Mouse (Mus musculus): ENCODE measurements around the gene 5730596B20Rik. TPM values are rescaled to one million over a fixed set of nuclear protein-coding genes. Genes with fewer than 3 reads are reported as not detected.

5730596B20Rik gene
- polyA plus RNA-seq, 1 experiment from 2014 or later, result 2.6 TPM

GRCm38 (mm10) chr6:52180213-52180710 lies 3.0 kb downstream of the 5730596B20Rik start:
- Histone ChIP-seq H3K9ac (ENCODE audit: low read length) (peak overlapping the region; percentile 91), H3K36me3 (ENCODE audit: control insufficient read depth, insufficient read depth, low read length) (no peaks in the 10 kb centered on the region), H3K4me1 (ENCODE audit: control insufficient read depth, insufficient read depth, low read length) (peaks cover 33% of the 10 kb centered on the region), H3K4me3 (replicated peaks; ENCODE audit: low read length) (peak overlapping the region; percentile 60), H3K4me2 (ENCODE audit: low read depth, low read length) (peak overlapping the region; percentile 71), H3K27ac (ENCODE audit: low read length) (peak overlapping the region; percentile 98), H3K27me3 (ENCODE audit: control insufficient read depth, insufficient read depth, low read length) (no peaks in the 10 kb centered on the region), H3K9me3 (replicated peaks; ENCODE audit: control insufficient read depth, low read length) (no peaks in the 10 kb centered on the region)
- no peak for ATAC-seq (ENCODE audit: insufficient read depth, low FRiP score)
- 24% methylated on average over 11 of the region's 11 CpGs for WGBS

- Histone ChIP-seq H3K27ac (ENCODE audit: low read length) (peak overlapping the region; percentile 98), H3K4me3 (replicated peaks; ENCODE audit: low read length) (peak overlapping the region; percentile 60), H3K9ac (ENCODE audit: low read length) (peak overlapping the region; percentile 91), H3K4me1 (ENCODE audit: control insufficient read depth, insufficient read depth, low read length) (peaks cover 33% of the 10 kb centered on the region), H3K27me3 (ENCODE audit: control insufficient read depth, insufficient read depth, low read length) (no peaks in the 10 kb centered on the region), H3K9me3 (replicated peaks; ENCODE audit: control insufficient read depth, low read length) (no peaks in the 10 kb centered on the region), H3K4me2 (ENCODE audit: low read depth, low read length) (peak overlapping the region; percentile 71), H3K36me3 (ENCODE audit: control insufficient read depth, insufficient read depth, low read length) (no peaks in the 10 kb centered on the region)
- no peak for ATAC-seq (ENCODE audit: insufficient read depth, low FRiP score)
- WGBS, result 38% methylated on average over 3 of the region's 3 CpGs
Measured at GRCm38 (mm10) chr6:52180726-52181125, 3.4 kb downstream of the 5730596B20Rik start.

DNA sequence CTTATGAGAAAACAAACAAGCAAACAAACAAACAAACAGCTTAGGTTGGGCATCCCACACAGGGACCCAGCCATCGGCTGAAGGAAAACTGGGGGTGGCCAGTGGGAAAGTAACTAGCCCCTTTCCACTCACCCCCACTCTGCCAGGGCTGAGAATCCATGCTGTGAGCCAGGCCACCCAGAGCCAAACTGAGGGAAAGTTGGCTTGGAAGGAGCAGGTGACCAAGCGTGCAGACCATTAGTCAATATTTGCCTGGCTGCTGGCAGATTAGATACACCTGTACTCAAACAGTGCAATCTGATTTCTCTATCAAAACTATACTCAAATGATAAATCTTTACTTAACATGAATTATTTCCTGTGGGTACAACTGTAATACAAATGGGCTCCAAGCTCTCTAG lies 4.7 kb downstream of the 5730596B20Rik start:
- no peak for ATAC-seq (ENCODE audit: insufficient read depth, low FRiP score)
- no peaks in the 10 kb centered on the region for H3K9me3 ChIP-seq (replicated peaks; ENCODE audit: control insufficient read depth, low read length)
- H3K36me3 ChIP-seq (ENCODE audit: control insufficient read depth, insufficient read depth, low read length), result no peaks in the 10 kb centered on the region
- H3K4me1 ChIP-seq (ENCODE audit: control insufficient read depth, insufficient read depth, low read length), result peaks cover 42% of the 10 kb centered on the region
- no peak overlapping the region for H3K4me3 ChIP-seq (replicated peaks; ENCODE audit: low read length)
- no peak overlapping the region for H3K9ac ChIP-seq (ENCODE audit: low read length)
- no peak overlapping the region for H3K4me2 ChIP-seq (ENCODE audit: low read depth, low read length)
- 27% methylated on average over 2 of the region's 2 CpGs for WGBS
- no peaks in the 10 kb centered on the region for H3K27me3 ChIP-seq (ENCODE audit: control insufficient read depth, insufficient read depth, low read length)
- H3K27ac ChIP-seq (ENCODE audit: low read length), result peak overlapping the region; percentile 98

- H3K36me3 ChIP-seq (ENCODE audit: control insufficient read depth, insufficient read depth, low read length), result no peaks in the 10 kb centered on the region
- H3K27me3 ChIP-seq (ENCODE audit: control insufficient read depth, insufficient read depth, low read length), result 0 out of 2 replicates have a peak, but pooled peaks cover under 1% of the 10 kb centered on the region
- H3K4me2 ChIP-seq (ENCODE audit: low read depth, low read length), result peak overlapping the region; percentile 41; the same call in 1 of the 2 replicates
- H3K9ac ChIP-seq (ENCODE audit: low read length), result 0 out of 2 replicates have a peak overlapping the region, but pooled peaks have one; percentile 40
- no peaks in the 10 kb centered on the region for H3K9me3 ChIP-seq (replicated peaks; ENCODE audit: control insufficient read depth, low read length)
- H3K4me1 ChIP-seq (ENCODE audit: control insufficient read depth, insufficient read depth, low read length), result peaks cover 48% of the 10 kb centered on the region
- H3K4me3 ChIP-seq (replicated peaks; ENCODE audit: low read length), result no peak overlapping the region
- ATAC-seq (ENCODE audit: insufficient read depth, low FRiP score), result no peak
- WGBS, result 49% methylated on average over 1 of the region's 1 CpGs
- peak overlapping the region; percentile 82 for H3K27ac ChIP-seq (ENCODE audit: low read length)
Measured at GRCm38 (mm10) chr6:52182793-52183192, 5.5 kb downstream of the 5730596B20Rik start.

DNA sequence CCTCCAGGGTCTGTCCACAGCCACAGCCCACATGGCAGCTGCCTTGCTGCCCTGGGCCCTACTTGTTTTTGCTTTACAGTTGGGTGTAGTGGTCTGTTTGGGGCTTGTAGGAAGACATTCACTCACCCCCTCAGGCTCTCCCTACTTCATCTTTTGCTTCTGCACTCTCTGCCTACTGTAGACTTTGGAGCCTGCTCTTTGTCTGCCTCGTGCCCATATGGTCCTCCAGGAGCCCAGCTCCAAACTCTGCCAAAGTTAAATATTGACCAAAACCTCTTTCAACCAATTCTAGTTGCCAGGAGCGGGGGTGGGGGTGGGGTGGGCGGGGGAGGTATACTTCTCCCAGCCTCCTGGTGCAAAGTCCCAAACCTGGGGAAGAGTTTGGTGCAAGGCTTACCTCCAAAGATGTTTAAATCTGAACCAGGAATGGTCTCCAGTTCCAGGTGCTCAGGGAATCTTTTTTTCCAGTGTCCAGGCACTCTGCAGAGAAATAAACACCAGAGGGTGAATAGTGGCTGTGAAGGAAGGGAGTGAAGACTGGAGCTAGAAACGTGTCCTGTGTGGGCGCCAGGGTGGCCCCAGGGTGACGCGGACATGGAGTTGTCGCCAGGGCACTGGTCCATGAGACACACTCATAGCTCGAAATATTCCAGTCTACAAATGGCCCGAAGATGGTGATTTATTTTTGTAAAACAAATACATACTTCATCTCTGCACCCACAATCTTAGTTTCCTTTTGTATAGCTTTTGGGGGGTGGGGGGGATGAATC lies 6.2 kb downstream of the 5730596B20Rik start:
- Histone ChIP-seq H3K4me2 (ENCODE audit: low read depth, low read length) (peak overlapping the region; percentile 41), H3K27ac (ENCODE audit: low read length) (peak overlapping the region; percentile 82), H3K4me3 (replicated peaks; ENCODE audit: low read length) (no peak overlapping the region), H3K9me3 (replicated peaks; ENCODE audit: control insufficient read depth, low read length) (no peaks in the 10 kb centered on the region), H3K36me3 (ENCODE audit: control insufficient read depth, insufficient read depth, low read length) (no peaks in the 10 kb centered on the region), H3K9ac (ENCODE audit: low read length) (peak overlapping the region; percentile 40; the same call in 1 of the 2 replicates), H3K27me3 (ENCODE audit: control insufficient read depth, insufficient read depth, low read length) (0 out of 2 replicates have a peak, but pooled peaks cover 5% of the 10 kb centered on the region), H3K4me1 (ENCODE audit: control insufficient read depth, insufficient read depth, low read length) (peaks cover 51% of the 10 kb centered on the region)
- ATAC-seq (ENCODE audit: insufficient read depth, low FRiP score), result no peak
- WGBS, result 19% methylated on average over 10 of the region's 10 CpGs

DNA sequence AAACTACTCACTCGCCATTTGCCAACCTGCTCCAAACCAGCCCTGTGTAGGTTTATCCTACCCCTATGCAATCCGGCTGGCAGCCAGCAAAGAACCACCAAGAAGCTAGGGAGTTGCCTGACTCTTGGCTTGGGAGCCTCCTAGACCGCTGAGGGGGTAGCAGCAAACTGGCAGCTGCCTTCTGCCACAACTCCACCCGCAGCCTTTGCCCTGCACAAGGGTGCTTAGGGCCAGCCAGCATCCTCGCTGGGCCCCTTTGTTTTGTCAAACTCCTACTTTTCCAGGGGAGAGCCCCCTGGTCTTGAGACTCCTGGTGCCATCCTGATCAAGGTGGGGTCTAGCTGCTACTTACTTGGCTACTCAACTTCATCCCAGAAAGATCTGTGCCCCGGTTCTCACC lies 7.4 kb downstream of the 5730596B20Rik start:
- H3K27ac ChIP-seq (ENCODE audit: low read length), result peak overlapping the region; percentile 82
- H3K4me1 ChIP-seq (ENCODE audit: control insufficient read depth, insufficient read depth, low read length), result peaks cover 54% of the 10 kb centered on the region
- H3K27me3 ChIP-seq (ENCODE audit: control insufficient read depth, insufficient read depth, low read length), result 0 out of 2 replicates have a peak, but pooled peaks cover 5% of the 10 kb centered on the region
- H3K9ac ChIP-seq (ENCODE audit: low read length), result peak overlapping the region; percentile 43
- H3K4me2 ChIP-seq (ENCODE audit: low read depth, low read length), result peak overlapping the region; percentile 39
- no peak overlapping the region for H3K4me3 ChIP-seq (replicated peaks; ENCODE audit: low read length)
- H3K9me3 ChIP-seq (replicated peaks; ENCODE audit: control insufficient read depth, low read length), result no peaks in the 10 kb centered on the region
- 27% methylated on average over 6 of the region's 6 CpGs for WGBS
- no peaks in the 10 kb centered on the region for H3K36me3 ChIP-seq (ENCODE audit: control insufficient read depth, insufficient read depth, low read length)
- no peak for ATAC-seq (ENCODE audit: insufficient read depth, low FRiP score)

DNA sequence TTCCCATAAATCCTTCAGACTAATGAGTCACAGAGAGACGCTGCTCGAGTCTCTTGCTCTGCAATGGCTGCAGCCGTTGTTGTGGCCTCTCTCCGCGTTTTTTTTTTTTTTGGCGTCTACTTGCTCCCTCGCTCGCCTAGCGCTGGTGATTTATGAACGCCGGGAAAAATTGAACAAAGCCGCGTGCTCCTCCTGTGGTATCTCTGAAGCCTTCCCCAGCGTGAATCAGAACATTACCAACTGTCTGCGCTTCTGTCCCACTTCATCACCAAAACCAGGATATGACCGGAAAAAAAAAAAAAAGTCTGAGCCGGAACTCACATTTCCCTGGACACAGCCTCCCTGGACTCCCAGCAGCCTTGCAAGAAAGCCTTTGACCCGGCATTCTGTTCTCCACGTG lies 7.9 kb downstream of the 5730596B20Rik start:
- Histone ChIP-seq H3K4me3 (replicated peaks; ENCODE audit: low read length) (peak overlapping the region; percentile 4), H3K4me2 (ENCODE audit: low read depth, low read length) (peak overlapping the region; percentile 39), H3K27me3 (ENCODE audit: control insufficient read depth, insufficient read depth, low read length) (0 out of 2 replicates have a peak, but pooled peaks cover 5% of the 10 kb centered on the region), H3K4me1 (ENCODE audit: control insufficient read depth, insufficient read depth, low read length) (peaks cover 54% of the 10 kb centered on the region), H3K9ac (ENCODE audit: low read length) (peak overlapping the region; percentile 45), H3K27ac (ENCODE audit: low read length) (peak overlapping the region; percentile 82; the same call in 1 of the 2 replicates), H3K9me3 (replicated peaks; ENCODE audit: control insufficient read depth, low read length) (no peaks in the 10 kb centered on the region), H3K36me3 (ENCODE audit: control insufficient read depth, insufficient read depth, low read length) (no peaks in the 10 kb centered on the region)
- WGBS, result 4% methylated on average over 19 of the region's 19 CpGs
- no peak for ATAC-seq (ENCODE audit: insufficient read depth, low FRiP score)

- H3K36me3 ChIP-seq (ENCODE audit: control insufficient read depth, insufficient read depth, low read length), result no peaks in the 10 kb centered on the region
- H3K27ac ChIP-seq (ENCODE audit: low read length), result peak overlapping the region; percentile 82; the same call in 1 of the 2 replicates
- peak overlapping the region; percentile 39; the same call in 1 of the 2 replicates for H3K4me2 ChIP-seq (ENCODE audit: low read depth, low read length)
- H3K4me3 ChIP-seq (replicated peaks; ENCODE audit: low read length), result no peak overlapping the region
- H3K4me1 ChIP-seq (ENCODE audit: control insufficient read depth, insufficient read depth, low read length), result peaks cover 52% of the 10 kb centered on the region
- peak overlapping the region; percentile 45; the same call in 1 of the 2 replicates for H3K9ac ChIP-seq (ENCODE audit: low read length)
- no peaks in the 10 kb centered on the region for H3K9me3 ChIP-seq (replicated peaks; ENCODE audit: control insufficient read depth, low read length)
- WGBS, result 39% methylated on average over 3 of the region's 3 CpGs
- no peak for ATAC-seq (ENCODE audit: insufficient read depth, low FRiP score)
- 0 out of 2 replicates have a peak, but pooled peaks cover 5% of the 10 kb centered on the region for H3K27me3 ChIP-seq (ENCODE audit: control insufficient read depth, insufficient read depth, low read length)
Measured at GRCm38 (mm10) chr6:52185834-52186233, 8.5 kb downstream of the 5730596B20Rik start.

GRCm38 (mm10) chr6:52186500-52186899 lies 9.2 kb downstream of the 5730596B20Rik start:
- no peak overlapping the region for H3K9ac ChIP-seq (ENCODE audit: low read length)
- peaks cover 46% of the 10 kb centered on the region for H3K4me1 ChIP-seq (ENCODE audit: control insufficient read depth, insufficient read depth, low read length)
- 34% methylated on average over 1 of the region's 1 CpGs for WGBS
- no peak overlapping the region for H3K27ac ChIP-seq (ENCODE audit: low read length)
- no peak for ATAC-seq (ENCODE audit: insufficient read depth, low FRiP score)
- H3K4me3 ChIP-seq (replicated peaks; ENCODE audit: low read length), result no peak overlapping the region
- 0 out of 2 replicates have a peak, but pooled peaks cover 5% of the 10 kb centered on the region for H3K27me3 ChIP-seq (ENCODE audit: control insufficient read depth, insufficient read depth, low read length)
- H3K36me3 ChIP-seq (ENCODE audit: control insufficient read depth, insufficient read depth, low read length), result no peaks in the 10 kb centered on the region
- no peak overlapping the region for H3K4me2 ChIP-seq (ENCODE audit: low read depth, low read length)
- H3K9me3 ChIP-seq (replicated peaks; ENCODE audit: control insufficient read depth, low read length), result no peaks in the 10 kb centered on the region
